Mouse (Mus musculus) brain, embryonic 18.5 days (tissue): ENCODE measurements around the gene Trem2.
"Not testable (repeated sequence)": the region's sequence is repeated elsewhere in the genome, so short reads cannot be mapped to it uniquely, and the experiment has no call there.

Experiments
- DNase-seq: peaks from one replicate; pipeline ENCODE4 v3.0.0-alpha.2; 2012; ENCODE audit warnings: low read depth, low spot score

Trem2 gene

DNA sequence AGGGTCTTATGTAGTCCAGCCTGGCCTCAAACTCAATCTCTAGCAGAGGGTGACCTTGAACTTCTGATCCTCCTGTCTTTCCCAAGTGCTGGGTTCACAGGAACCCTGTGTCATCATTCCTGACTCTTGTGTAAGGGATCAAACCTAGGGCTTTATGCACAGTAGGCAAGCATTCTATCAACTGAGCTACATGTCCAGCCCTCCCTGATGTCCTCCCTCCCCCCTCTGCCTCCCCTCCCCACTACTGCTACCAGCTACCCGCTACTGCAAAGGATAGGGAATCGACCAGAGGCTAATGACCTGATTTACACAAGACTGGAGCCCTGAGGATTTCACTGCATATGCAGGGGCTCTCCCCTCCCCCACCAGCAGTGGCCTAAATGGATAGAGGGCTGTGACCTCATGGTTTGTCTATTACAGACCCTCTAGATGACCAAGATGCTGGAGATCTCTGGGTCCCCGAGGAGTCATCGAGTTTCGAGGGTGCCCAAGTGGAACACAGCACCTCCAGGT is 4.5 kb downstream of the Trem2 start:
- no peak for DNase-seq

DNA sequence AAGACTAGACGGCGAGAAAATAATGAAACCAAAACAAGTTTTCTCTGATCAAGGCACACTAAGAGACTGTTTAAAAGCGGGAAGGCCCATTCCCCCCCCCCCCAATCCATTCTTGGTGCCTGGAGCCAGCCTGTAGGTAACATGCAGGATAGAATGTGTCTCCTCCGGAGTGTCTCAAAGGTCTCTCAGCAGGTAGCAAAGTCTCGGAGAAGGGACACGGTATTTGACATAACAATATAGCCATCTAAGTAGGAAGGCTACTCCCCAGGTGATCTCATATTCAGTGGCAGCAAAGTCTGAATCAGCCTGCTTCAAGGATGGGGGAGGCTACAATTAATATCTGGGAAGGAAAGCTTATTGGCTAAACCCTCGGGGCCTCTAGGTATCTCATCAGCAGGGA is 6.8 kb downstream of the Trem2 start:
- DNase-seq, result not testable (repeated sequence)

DNA sequence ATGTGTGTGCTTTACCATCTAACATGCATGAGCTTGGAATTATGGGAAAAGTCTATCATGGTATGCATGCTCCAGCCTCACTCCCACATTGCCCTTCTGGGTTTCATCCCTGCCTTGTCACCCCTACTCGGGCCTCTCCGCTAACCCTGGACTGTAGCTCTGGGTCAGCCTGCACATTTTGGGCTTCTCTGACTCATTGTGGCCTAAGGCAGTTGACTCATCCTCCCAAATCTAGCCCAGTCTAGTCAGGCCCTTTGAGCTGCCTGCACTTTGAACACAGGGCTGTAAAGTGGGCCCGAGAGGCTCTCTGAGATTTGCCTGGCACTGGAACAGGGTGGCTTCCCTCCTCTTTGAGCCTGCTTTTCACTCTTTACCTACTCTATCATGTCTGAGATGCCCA is 9.6 kb downstream of the Trem2 start:
- DNase-seq, result no peak

DNA sequence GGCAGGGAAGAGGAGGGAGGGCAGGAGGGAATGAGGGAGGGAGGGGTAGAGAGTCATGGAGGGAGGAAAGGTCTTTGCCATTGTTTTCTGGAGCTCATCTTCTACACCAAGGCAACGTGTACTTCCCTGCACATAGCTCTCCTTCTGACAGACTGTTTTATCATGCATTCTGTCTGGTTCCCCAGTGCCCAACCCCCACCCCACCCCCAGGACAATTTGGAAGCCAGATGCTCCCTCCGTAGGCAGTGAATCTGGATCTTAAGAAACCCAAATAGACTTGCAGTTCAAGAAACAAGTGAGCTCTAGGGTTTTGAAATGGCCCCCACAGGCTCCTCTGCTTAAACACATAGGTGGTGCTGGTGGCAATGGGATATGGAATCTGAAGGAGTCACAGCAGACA is 11.7 kb downstream of the Trem2 start:
- DNase-seq, result no peak

DNA sequence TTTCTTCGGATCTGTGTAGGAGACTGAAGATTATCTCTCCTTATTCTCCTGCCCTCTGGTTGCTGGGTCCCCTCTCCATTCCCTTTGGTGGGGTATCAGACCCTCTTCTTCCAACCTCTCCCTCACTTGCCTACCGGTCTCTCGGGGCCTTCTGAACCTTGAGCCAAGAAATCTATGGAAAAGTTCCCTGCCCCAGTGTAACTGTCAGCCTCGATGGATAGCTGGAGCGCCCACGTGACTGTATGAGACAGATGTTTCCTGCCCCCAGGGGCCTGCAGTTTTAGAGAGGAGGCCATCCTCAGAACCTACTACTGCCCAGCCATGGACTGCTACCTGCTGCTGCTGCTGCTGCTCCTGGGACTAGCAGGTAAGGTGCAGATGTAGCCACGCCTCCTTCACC is 13.4 kb downstream of the Trem2 start, which contains the start of gene Treml1:
Treml1 (plus strand) TSS at position 301 of the 400 bp plus-strand sequence.
- DNase-seq, result no peak

DNA sequence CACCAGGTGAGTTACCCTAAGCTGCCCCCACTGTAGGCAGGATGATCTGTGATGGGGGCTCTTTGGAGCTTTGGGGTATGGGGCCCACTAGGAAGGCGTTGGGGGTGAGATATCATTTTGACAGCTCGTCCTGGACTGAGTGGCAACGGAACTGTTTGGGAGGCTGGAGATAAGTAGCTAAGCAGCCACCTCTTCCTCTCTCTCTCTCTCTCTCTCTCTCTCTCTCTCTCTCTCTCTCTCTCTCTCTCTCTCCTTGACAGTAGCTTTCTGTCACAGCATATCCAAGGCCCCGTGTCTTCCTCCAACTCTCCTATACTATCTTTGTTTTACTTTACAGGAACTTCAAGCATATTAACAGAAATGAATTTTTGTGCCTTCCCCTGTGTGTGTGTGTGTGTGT is 14.3 kb downstream of the Trem2 start:
- DNase-seq, result no peak

DNA sequence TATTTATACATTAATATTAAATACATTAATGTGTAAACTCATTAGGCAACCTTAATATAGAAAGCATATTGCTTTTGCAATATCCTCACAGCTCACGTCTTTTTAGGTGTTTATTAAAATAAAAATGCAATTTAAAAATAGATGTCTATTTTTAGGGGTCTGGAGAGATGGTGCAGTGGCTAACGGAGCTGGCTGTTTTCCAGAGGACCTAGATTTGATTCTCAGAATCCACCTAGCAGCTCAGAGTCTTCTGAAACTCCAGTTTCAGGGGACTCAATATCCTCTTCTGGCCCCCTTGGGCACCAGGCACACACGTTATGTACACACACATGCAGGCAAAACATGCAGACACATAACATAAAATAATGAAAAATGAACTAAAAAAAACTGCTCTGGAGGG is 16.1 kb downstream of the Trem2 start:
- DNase-seq, result no peak

DNA sequence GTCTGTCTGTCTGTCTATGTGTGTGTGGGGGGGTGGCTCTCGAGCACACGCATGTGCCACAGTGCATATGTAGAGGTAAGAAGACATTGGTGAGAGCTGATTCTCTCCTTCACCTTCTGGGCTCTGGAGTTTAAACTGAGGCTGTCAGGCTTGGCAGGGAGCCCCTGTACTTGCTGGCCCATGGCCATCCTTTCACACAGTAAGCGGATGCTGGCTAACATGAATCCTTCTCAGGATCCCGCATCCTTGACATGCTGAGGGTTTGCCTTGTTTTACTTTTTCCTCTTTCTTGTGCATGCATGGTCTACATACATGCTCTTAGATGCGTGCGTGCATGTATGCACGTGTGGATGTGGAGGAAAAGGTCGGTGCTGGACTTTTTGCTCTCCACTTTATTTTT is 16.8 kb downstream of the Trem2 start:
- no peak for DNase-seq

DNA sequence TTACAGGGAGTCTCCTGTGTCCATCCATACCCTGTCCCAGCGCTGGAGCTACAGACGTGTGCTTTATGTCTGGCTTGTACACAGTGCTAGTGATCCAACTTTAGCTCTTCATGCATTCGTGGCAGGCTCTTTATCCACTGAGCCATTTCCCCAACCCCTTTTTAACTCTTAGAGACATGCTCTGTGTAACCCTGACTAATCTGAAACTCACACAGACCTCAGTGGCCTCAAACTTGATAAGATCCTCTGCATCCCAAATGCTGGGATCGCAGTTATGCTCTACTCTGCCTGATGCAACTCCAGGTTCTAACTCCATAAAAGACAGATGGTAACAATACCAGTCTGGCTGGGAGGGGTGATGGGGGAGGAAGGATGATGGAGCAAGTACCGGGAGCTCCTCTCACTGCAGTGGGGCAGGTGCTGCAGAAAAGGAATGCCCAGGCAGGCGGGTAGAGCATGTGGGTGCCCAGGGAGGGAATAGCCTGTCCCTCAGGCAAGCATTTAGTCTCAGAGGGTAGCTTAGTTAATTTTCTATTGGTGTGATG is 17.3 kb downstream of the Trem2 start:
- DNase-seq, result no peak

DNA sequence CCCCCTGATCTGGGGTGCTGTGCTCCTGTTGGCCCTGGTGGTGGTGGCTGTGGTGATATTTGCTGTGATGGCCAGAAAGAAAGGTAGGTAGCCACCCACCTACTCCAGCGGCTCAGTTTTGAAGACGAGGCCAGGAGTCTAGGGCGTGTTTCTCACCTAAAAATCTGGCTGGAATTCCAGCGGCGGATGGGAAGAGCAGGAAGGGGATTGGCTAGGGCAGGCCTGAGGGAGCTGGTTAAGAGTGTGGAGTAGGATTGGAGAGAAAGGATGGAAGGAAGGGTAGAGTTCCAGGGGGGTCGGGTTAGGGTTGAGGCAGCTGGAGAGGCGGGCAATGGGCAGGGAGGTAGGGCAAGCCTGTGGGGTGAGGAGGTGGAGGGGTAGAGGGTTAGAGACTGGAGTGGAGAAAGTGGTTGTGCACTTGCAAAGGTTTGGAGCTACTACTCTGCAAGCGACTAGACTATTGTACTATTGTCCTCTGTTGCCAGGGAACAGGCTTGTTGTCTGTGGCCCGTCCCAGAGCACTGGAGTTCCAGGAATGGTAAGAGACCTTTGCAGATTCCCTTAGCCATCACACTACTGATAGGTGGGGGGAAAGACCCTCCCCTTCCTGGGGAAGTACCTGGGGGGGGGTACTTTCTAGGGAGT is 19.4 kb downstream of the Trem2 start:
- no peak for DNase-seq

DNA sequence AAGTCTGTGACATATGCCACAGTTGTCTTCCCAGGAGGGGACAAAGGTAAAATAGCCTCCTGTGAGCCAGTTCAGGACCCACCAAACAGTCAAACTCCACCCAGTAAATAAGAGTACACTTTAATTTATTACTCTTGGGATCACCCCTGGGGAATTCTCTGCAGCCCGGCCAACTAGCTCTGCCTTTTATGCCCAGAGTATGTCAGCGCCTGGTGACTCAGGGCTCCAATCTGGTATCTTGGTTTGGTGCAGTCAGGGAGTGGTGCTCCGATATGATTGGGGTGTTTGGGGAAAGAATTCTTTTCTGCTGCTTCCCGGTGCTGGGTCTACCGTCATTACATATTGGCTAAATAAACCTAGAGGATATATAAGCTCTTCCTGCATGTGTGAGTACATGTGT is 20.6 kb downstream of the Trem2 start:
- DNase-seq, result no peak

DNA sequence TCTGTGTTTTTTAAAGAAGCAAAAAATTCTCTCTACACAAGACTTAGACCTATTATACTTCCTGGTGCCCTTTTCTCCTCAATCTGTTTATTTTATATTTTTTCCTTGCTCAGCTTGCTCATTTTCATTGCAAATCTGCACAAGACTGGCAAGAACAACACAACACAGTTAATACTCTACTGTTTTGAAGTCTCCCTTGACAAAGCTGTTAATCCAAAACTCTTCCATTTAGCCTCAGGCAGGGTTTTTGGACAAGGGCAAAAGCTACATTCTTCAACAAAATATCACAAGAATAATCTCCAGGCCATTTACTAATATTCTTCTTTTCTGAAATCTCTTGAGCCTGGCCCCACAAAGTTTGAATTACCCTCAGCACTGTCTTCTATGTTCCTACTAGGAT is 25.4 kb downstream of the Trem2 start:
- no peak for DNase-seq

DNA sequence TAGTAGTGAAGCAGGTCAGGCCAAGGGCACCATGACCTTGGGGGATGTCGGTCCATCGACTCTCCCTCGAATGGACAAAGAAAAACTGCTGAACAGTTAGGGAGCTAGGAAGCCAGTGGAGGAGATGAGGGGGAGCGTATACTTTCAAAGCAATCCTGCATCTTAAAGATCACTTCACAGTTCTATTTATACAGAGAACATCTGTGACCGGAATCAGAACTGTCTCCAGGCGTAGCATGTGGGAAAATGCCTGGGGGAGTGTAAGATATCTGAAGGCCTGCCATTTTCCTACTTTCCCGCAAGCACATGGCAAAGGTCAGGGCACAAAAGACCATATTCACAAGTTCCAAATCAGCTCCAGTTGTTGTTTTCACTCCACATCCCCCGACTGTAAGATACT is 26.8 kb downstream of the Trem2 start:
- no peak for DNase-seq

DNA sequence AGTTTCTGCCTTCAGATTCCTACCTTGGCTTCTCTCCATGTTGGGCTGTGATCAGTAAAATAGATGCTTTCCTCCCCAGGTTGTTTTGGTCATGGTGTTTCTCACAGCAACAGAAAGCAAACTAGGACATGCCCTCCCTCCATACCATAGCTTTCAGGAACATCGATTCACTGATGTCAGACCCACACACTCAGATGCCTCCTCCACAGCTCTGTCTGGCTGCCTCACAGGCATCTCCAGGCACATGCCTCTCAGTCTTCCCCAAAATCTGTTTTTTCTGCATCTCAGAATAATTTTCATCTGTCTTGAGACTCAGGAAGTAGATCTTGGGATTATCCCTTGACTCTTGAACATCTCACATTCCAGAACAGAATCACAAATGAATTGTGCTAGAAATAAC is 29.9 kb downstream of the Trem2 start:
- no peak for DNase-seq

DNA sequence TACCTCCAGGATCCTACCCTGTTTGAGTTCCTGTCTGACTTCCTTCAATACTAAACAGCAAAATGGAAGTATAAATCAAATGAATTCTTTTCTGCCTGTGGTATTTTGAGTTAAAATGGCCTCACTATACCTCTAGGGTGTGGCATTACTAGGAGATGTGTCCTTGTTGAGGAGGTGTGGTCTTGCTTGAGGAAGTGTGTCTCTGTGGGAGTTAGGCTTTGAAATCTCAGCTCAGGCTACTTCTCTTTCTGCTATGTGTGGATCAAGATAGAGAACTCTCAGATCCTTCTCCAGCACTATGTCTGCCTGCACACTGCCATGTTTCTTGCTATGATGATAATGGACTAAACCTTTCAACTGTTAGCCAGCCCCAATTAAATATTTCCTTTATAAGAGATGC is 32.8 kb downstream of the Trem2 start:
- DNase-seq, result no peak

DNA sequence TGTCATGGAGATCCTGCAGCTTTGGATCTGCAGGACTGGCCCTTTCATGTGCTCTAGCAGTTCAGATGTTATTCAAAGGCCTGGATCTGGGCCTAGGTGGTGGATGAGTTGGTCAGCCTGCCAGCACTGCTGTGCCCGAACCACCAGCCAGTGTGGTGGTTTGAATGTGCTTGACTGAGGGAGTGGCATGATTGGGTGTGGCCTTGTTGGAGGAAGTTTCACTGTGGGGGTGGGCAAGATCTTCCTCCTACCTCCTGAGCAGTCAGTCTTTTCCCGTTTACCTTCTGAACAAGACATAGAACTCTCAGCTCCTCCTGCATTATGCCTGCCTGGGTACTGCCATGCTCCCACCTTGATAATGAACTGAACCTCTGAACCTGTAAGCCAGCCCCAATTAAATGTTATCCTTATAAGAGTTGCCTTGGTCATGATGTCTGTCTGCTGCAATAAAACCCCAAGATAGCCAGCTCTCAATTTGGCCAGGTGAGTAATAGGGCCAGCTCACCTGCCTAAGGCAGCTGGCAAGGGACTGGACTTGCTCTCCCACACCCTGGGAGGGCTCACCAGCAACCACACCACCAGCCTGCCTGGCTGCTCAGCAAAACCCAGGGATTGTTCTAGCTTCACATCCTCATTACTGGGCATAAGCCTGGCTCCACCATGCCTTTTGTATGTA is 39.7 kb downstream of the Trem2 start:
- no peak for DNase-seq

DNA sequence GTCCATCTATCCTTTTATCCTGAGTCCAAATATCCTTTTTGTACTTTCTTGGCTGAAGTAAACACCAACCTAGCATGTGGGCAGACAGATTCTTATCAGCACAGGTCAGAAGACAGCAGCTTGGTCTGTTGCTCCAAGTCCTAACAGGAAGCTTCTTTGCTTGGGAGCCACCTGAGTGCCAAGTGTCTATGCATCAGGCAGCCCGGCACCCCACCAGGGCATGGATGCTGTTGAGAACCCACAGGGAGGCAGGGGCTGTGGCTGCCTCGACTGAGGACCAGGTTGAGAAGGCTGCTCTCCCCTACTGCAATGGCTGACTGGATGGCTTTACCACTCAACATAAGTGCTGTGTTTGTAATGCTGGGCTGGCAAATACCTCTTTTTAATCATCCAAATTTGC is 42.5 kb downstream of the Trem2 start:
- DNase-seq, result no peak

DNA sequence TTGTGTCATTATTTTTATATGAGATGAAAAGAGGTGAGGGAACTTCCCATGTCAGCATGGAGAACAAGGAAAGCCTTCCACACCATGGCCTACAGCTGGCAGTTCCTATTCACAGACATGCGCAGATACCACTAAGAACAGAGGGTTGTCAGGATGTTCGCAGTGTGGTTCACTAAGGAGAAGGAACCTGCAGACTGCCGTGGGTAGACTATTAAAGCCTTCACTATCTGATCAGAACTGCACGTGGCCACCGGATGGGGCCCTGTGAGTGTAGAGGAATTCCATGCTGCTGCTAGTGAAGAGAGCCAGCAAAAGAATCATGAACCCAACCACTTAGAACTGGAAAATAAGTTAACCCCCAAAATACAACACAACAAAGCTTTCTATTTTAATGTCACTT is 43.2 kb downstream of the Trem2 start:
- no peak for DNase-seq

DNA sequence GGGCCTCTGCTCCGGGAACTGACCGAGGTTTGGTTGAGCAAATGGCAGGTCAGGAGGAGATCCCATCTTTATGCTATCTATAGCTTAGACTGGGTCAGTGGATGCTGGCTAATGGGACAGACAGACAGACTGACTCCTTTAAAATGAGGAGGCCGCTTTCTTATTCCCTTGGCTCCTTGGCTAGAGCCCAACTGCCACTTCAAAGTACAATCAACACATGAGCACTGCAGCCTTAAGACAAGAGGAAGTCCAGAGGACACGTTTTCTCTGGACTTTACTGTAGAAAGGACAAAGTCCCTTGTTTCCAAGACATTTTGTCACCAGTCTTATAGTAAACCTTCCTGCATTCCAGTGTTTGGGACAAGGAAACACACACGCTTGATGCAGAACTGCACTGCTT is 45.2 kb downstream of the Trem2 start:
- no peak for DNase-seq

DNA sequence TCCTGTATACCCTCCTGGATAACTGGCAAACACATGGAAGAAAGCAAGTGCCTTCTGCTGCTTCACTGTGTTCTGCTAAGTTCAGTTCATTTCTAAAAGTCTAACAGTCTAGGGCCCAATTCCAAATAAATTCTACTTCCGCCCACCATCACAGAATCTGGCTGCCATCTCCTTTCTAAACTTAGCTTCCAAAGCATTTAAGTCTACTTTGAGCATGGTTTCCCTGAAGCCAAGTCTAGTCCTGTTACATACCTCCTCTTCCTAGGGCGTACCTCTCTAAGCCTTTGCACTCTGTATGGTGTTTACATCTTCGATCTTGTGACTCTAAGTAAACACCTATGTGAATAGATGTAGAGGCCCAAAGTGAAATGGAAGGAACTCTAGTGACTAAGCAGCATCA is 46.4 kb downstream of the Trem2 start:
- no peak for DNase-seq

DNA sequence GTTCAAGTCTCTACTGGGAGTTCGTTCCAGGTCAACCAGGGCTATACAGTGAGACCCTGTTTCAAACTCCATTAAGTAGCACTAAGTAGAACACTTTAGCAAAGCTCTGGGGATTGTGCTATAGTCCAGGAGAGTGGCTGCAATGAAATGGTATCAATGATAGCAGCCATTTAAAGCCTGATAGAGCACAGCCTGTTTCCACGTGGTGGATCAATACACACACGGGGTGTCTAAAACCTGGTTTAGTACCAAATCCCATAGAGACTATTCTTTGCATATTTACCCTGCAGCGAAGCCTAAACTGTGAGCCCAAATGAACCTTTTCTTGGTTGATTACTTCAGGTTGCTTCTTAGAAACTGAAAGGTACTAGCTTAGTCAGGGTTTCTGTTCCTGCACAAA is 55.5 kb downstream of the Trem2 start:
- DNase-seq, result no peak

DNA sequence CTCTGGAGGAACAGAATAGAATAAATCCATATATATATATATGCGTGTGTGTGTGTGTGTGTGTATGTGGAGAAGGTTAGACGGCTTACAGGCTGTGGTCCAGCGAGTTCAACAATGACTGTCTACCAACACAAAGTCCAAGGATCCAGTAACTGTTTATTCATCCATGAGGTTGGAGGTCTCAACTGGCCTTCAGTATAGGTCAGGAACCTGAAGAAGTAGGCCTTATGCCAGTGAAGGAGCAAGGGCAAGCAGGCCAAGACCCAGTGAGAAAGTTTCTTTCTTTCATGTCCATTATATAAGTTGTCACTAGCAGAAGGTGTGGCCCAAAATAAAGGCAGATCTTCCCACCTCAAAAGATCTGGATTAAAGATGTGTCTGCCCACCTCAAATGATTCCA is 56.5 kb downstream of the Trem2 start:
- no peak for DNase-seq
